Mouse (Mus musculus): ENCODE data around the gene Nmt1.

The Nmt1 gene

DNA sequence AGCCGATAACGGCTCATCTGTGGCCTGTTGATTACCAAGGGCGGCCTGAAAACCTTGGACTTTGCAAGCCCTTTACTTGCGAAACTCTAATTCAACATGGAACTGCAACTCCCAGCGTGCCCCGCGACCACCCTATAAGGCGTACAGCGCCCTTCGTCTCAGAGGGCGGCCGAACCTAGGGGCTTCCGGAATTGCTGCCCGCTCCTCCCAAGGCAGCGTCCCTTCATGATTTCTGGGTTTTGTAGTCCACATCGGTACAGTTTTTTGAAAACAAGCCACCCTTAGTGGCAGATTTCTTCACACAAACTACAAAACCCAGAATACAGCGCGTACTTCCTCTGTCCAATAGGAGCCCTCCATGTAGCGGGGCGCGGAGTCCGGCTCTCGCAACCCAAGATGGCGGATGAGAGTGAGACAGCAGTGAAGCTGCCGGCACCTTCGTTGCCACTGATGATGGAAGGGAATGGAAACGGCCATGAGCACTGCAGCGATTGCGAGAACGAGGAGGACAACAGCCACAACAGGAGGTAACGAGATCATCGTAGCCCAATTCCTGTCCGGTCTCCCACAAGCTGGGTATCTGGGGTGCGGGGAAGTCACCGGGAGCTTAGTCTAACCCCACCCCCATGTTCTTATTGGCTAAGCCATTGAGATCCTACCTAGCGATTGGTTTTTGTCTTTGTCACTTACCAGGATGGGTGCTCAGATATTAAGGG, at the start of gene Nmt1, which contains the start of gene Dcakd:
Gene Nmt1, plus strand, starts transcription at position 15 of the 716 bp plus-strand sequence.
Gene Dcakd, minus strand, starts transcription at position 158 of the 716 bp plus-strand sequence.
- ATAC-seq (ENCODE audit: low TSS enrichment): peak; percentile 90

DNA sequence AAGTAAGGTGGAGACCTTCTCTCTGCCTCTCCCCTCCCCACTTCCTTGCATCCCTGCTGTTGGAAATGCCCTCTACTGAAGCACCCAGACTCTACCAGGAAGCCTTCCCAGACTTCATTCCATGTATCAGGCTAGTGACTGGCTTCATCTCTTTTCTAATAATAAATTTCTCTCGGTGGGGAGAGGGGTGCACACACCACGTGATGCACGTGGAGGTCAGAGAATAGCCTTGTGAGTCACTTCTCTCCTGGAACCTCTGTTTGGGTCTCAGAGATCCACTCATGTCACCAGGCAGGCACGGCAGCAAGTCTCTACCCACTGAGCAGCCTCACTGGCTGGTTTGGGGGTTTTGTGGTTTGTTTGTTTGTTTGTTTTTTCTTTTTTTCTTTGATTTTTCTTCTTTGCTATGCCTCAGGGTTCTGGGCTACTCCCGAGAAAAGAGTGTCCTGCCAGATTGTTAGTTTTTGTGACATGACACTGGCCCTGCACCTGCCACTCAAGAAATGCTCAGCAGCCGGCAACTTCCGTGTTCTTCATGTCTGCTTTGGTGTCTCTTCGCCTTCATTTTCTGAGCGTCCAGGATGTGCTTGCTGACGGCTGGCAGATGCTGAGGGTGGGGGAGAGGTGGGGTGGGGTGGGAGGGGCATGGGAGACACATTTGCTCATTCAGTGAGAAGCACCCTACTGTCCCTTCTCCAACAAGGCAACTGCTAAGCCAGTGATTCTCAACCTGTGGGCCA, 46.7 kb upstream of the Nmt1 start:
- ATAC-seq (ENCODE audit: low TSS enrichment): no peak

DNA sequence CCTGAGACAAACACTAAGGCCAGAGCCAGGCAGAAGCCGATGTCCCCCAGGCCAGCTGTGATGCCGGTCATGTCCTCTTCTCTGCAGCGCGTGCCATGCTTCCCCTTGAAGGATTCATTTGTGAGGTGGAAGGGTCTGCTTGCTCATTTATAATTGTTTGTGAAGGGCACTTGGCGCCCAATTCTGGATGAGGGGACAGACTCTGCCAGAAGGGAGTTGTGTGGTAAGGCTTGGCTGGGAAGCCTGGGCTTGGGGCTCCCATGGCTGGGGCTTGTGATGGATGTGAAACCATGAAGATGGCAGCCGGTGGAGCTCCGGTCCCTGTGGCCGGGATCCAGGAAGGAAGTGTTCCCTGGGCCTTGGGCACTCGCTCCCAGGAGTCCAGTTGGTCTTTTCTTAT, 43.9 kb upstream of the Nmt1 start:
- ATAC-seq (ENCODE audit: low TSS enrichment): no peak

DNA sequence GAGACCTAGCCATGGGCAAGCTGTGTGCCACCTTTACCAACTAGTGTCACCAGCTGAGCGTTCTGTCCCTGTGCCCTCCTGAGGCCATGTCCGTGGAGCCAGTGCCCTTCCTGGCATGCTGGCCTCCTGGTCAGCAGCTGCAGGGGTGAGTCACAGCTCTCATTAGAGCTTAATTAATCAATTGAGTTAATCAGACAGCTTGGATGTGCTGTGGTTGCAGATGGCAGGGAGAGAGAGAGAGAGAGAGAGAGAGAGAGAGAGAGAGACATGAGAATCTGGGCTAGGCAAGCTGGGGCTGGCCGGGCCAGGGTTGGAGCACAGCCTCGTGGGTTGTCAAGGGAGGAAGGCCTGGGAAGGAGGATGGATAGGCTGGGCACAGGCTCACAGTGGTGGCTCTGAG, 43.4 kb upstream of the Nmt1 start:
- ATAC-seq (ENCODE audit: low TSS enrichment): no peak

DNA sequence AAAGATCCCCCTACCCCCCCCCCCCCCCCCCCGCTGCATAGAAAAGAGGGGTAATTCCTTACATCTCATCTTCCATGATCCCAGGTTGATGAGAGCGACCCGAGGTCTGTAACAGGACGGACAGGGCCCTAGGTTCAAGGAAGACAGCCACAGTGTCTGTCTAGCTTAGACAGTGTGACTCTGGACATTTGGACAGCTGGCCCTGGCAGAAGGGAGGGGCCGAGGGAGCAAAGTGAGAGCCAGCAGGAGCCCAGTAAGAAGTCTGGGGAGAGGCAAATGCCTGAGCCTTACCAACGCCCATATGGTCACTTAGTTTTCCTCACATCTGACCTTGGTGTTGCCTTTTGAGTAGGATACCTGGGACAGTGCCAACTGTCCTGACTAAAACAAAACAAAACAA, 42.8 kb upstream of the Nmt1 start:
- no peak for ATAC-seq (ENCODE audit: low TSS enrichment)

DNA sequence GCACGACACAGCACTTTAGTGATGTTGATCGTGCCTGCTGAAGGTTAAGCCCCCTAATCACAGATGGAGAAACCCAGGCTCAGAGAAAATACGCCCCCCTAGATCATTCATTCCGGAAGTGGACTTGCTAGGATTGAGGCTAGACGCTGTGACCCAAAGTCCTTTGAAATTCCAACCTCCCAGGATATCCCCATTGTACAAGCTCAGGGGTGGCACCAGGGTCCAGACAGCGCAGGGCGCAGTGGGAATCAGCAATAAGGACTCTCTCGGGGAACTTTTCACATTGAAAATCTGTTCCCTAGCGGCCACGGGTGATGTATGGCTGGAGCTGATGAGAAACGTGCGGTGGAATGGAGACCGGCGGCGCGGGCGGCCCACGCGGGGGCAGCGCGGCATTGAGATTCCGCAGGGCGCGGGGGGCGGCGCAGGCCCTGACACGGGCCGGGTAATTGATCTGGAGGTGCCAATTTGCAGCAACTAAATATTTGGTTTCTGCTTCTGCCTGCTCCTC, 38.3 kb upstream of the Nmt1 start:
- no peak for ATAC-seq (ENCODE audit: low TSS enrichment)

DNA sequence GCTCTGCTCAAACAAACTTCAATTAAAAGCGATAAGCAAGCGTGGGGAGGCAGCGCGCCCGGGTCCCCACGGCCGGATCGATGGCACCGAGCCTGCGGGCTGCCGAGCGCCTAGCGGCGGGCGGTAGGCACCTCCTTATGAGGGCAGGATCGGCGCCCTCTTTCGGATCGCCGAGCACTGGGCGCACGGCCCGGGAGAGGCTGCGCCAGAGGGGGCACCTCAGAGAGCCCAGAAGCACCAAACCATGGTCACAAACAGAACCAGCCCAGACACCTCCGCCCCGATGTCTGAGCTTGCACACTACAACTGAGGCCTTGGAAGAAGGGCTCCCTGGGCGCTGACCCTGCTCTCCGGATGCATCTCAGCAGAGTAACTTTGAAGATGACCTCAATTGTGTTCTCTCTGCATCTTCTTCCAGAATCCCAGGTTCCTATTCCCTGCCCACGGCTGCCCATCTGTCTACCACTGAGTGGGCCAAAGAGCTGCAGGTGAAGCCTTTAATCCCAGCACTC, 37.8 kb upstream of the Nmt1 start:
- peak; percentile 60; the same call in 1 of the 2 replicates for ATAC-seq (ENCODE audit: low TSS enrichment)

DNA sequence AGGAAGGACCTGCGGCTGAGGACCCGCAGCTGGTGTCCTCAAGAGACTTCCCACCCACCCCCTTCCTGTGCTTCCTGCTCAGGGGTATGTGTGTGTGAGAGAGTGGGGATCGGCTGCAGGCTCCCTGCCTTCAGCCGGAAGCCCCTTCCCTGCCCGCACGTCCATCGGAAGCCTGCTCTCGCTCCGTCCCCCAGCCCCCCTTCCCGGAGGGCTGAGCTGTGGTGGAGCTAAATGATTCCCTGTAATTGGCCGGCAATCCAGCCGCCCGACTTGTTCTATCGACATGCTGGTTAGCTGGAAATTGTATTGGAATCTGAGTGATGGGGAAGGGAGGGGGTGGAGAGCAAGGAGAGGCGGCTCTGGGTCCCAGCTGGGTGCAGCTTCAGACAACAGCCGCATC, 36.3 kb upstream of the Nmt1 start:
- no peak for ATAC-seq (ENCODE audit: low TSS enrichment)

DNA sequence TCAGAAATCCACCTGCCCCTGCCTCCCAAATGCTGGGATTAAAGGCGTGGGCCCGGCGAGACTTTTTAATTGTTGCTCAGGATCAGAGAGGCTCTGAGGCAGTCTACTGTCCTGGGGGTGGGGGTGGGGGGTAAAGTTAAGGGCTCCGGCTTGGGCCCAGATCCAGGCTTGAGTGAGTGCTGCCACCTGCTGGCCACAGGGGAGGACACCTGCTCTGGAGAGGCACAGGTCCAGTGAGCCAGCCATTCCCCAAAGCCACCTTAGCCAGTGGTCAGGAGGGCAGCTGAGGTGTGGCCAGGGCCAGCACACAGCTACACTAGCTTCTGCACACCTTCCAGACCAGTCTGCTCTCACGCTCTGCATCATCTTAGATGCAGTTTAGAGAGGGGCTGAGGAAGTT, 35.0 kb upstream of the Nmt1 start:
- ATAC-seq (ENCODE audit: low TSS enrichment): no peak

DNA sequence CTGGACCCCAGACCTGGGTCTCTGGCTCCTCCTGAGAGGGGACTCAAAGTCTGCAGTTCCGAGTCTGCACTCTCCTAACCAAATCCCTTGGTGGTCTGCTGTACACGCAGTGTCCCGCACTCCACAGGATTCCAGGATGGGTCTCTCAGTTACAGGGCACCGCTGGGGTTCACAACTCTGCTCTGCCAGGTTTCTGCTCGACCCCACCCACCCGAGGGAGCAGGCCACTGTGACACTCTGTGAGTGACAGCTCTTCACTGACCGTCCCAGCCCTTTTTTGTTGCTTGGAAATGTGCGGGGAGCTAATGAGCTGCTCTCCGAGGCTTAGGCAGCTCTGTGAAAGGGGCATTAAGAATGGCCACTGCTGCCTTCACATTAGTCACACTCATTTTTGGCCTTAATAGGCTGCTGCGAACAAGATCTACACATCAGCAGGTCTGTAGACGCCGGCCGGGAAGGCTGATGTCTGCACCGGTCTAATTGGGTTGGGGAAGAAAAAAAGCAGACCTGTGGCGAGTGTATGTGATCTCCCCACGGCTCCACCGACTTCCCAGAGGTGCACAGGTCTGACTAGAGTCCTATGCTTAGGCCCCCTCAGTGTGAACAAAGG, 34.5 kb upstream of the Nmt1 start:
- ATAC-seq (ENCODE audit: low TSS enrichment): no peak

DNA sequence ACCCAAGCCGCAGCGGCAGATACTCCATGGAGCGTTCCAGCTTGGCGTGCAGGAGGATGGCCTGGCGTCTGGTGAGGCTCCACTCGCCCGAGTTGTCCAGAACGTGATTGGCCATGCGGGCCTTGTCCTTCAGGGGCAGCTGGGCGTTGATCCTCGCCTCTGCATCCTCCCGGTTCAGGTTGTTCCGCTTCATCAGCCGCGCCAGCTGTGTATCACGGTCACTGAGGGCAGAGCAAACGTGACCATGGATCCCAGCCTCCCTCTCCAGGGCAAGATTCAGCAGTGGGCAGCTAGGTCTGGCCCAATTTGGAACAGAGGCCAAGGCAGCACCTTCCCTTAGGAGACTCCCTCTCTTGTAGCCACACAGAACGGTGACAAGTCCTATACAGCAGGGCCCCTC, 33.0 kb upstream of the Nmt1 start:
- no peak for ATAC-seq (ENCODE audit: low TSS enrichment)

DNA sequence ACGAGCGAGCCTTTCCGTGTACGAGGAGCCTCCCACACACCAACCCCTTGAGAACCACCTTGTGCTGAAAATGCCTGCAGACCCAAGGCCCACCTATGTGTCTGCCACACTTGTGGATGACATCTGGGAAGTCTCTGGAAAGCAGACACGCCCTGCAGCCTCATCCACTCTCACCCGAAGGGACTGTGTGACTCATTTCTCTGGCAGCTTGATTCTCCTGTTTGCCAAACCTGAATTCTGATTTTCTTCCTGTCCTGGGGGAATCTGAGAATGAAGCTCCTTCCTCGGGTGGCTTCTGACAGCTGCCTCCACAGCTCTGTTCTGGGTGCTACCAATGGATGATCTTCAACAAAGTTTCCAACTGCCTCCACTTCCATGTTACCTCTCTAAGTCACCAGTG, 31.6 kb upstream of the Nmt1 start:
- peak; percentile 56; the same call in 1 of the 2 replicates for ATAC-seq (ENCODE audit: low TSS enrichment)

DNA sequence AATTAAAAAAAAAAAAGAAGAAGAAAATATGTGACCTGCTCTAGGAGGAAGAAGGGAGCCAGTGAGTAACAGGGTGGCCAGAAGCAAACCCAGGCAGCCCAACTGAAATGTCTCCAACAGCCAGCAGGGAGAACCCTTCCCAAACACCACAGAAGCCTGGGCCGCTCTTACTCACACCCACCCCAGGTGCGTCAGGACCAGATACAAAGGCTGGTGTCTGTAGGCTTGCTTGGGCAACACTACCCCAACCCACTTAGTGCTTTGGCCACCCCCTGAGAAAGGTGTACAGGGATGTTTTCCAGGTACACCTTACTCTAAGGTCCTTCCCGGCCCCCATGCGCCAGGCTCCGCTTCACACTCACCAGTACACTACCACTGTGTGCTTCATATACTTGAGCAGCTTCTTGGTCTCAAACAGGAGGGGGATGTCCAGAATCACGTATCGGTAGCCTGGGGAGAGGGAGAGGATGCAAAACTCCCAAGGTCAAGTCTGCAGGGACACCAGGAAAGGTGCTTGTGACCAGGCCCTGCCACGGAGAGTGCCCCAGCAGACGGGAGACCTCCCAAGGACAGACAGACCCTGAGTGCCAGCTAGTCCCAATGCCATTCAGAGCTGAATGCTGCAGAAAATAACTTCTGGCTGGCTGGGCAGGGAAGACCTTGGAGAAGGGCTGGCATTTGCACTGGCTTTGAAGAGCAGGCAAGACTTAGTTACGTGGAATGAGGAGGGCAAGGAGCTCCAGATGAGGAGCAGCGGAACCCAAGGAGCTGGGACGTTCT, 30.8 kb upstream of the Nmt1 start:
- ATAC-seq (ENCODE audit: low TSS enrichment): no peak

DNA sequence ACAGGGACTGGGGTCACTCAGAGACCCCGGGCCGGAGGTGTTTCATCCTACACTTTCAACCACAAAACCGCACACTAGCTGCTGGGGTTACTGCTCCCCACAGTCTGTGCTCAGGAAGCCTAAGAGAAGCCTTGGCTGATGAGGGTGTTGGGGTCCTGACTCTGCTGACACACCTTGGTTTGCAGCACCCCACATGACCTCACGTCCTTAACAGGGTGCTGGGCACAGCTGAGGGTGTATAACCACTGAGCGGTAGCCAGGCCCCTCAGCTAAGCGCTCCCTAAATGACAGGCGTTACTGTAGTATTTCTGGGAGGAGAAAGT, 29.8 kb upstream of the Nmt1 start:
- no peak for ATAC-seq (ENCODE audit: low TSS enrichment)

DNA sequence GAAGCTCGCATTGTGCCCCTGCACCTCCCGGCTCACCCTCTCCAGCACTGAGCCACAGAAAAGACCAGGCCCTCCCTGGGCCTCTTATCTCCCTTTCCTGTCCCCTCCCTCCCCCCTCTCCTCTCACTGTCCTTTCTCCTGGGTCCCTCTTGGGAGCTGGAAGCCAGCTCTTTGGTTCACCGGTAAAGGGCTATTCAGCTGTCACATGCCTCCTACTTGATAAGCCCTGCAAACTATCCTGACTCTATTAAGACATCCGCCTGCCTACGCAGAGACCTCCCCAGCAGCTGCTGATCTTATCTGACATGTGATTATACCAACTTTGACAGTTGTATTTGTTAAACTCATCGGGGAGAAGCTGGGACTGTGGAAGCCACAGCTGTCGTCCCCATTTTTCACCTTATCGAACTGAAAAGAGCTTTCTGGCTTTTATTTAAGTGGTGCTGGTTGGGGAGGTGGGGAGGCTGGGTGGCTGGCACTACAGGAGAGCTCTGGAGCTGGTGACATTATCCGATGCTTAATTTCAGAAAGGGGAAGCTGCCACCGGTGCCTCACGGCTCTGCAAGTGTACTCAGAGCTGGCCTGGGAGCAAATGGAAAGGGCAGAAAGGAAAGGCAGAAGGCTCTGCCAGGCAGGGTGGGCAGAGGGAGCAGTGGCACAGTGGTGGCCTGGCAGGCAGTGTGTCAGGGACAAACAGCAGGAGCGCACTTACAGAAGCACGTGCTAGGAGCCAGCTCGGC, 29.2 kb upstream of the Nmt1 start:
- no peak for ATAC-seq (ENCODE audit: low TSS enrichment)

DNA sequence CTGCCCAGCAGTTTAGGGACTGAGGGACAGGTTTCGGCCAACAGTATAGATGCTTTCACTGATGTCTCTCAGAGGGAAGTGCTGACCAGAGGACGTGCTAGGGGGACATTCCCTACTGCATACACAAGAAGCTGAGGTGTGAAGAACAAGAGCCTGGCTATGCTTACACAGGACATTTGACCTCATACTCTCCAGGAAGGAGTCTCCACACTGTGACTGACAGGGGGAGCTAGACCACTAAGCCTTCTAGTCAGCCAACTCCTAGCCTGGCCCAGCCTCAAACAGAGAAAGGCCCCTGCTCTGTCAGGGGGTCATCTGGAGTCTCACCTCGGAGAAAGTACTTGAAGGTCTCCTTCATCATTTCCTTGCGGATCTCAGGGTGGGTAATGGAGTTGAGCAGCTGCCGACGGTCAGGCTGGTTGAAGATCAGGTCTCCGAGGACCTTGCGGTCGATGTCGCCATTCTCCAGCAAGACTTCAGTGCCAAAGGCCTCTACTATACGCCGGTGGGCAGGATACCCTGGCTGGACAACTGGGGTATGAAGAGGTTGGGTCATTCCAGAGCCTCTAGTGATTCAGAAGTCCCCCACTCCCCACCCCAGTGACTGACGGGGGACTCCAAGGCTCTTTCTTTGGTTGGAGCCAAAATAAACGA, 28.5 kb upstream of the Nmt1 start:
- ATAC-seq (ENCODE audit: low TSS enrichment): no peak

DNA sequence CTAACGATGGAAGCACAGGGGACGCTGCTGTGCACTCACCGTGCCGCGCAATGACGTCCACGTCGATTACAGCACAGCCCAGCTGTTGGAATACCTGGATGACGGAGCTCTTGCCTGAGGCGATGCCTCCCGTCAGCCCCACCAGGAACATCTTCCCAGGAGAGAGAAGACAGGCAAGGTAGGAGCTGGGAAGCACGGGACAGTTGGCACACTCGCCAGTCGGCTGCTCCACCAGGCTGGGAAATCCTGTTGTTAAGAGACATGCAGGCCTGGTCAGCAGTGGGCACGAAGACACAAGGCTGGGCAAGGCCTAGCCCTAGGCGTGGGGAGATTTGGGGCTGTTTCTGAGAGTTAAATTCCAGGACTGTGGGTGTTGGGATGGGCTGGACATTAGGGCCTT, 27.9 kb upstream of the Nmt1 start:
- no peak for ATAC-seq (ENCODE audit: low TSS enrichment)

DNA sequence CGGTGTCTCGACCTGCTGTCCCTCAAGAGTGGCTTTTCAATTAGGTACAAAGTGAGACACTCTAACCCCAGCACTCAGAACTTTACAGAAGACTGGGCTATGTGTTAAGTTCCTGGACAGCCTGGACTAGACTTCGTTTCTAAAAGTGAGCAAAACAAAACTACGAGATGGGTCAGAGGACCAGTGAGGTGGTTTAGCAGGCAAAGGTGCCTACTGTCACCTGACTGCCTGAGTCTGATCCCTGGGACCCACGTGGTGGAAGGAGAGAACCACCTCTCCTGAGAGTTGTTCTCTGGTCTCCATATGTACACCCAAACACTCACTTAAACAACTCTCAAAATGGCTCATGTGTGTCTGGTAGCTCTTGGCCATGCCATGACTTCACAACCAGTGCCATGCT, 26.9 kb upstream of the Nmt1 start:
- ATAC-seq (ENCODE audit: low TSS enrichment): no peak

DNA sequence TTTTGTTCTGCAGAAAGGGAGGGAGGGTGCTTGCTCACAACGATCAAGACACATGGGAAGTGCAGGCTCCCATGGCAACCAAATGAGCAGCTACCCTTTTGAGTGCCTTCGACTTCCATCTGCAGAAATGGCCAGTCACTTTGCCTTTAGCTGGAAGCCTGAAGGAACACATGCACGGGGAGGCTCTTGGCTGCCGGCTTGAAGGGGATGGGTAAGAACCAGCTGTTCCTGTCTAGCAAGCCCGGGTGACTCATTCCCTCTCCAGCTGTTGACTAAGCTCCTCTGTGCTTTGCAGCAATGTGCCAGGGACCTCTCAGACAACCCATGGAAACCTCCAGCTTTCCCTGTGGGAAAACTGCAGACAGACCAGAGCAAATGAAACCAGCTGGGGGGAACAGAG, 24.8 kb upstream of the Nmt1 start:
- peak; percentile 93 for ATAC-seq (ENCODE audit: low TSS enrichment)

DNA sequence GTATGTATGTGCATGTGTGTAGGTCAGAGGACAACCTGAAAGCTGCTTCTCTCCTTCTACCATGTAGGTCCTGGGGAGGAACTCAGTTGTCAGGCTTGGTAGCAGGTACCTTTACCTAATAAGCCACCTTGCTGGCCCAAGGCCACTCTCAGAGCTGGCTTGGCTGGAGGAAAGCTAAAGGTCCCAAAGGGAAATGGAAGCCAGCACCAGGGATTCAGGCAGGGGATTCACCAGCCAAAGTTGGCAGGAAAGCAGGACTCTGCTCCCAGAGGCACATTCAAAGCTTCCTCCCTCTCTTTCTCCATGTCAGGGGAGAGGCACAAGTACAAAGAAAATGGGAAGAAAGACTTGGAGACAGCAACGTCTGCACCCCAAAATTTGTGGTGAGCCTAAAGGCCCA, 23.1 kb upstream of the Nmt1 start:
- ATAC-seq (ENCODE audit: low TSS enrichment): no peak

All from frontal cortex, adult (tissue).